Mouse (Mus musculus): ENCODE measurements around the gene Rps27. TPM values are rescaled to one million over a fixed set of nuclear protein-coding genes. Genes with fewer than 3 reads are reported as not detected.

The Rps27 gene
- total and polyA plus RNA-seq, 3 experiments = 2,476 to 6,504 TPM; not detected in 1

GRCm38 (mm10) chr3:90254419-90255193 is 41.2 kb upstream of the Rps27 start:
- Histone ChIP-seq H3K27me3 (ENCODE audit: control insufficient read depth in 1 of 2, insufficient read depth in 2 of 2, low read length in 2 of 2) (no peaks in the 10 kb centered on the region), H3K9me3 (replicated peaks; ENCODE audit: insufficient read depth, low read length) (no peaks in the 10 kb centered on the region), H3K27ac (ENCODE audit: control insufficient read depth, low read depth, low read length) (peak overlapping the region; percentile 51), H3K9ac (ENCODE audit: control insufficient read depth, low read depth, low read length, poor library complexity, severe bottlenecking) (peak overlapping the region; percentile 81), H3K79me2 (ENCODE audit: control insufficient read depth, insufficient read depth, low read length, poor library complexity) (peaks cover 22% of the 10 kb centered on the region), H3K4me3 (ENCODE audit: control insufficient read depth in 1 of 2, insufficient read depth in 1 of 2, low read depth in 2 of 2, low read length in 2 of 2) (peak overlapping the region; percentile 82 to 99), H3K36me3 (ENCODE audit: control insufficient read depth in 1 of 2, insufficient read depth in 2 of 2, low read length in 2 of 2) (peaks cover 5% of the 10 kb centered on the region in 2 experiments), H3K4me1 (ENCODE audit: control insufficient read depth in 1 of 2, insufficient read depth in 2 of 2, low read length in 2 of 2) (peaks cover 3 to 5% of the 10 kb centered on the region in 2 experiments; a peak in 3 of 4 replicates)
- TF ChIP-seq HCFC1 (IDR thresholded peaks at IDR 0.05; ENCODE audit: low read depth, low read length) (peak; percentile 65), MYB (IDR thresholded peaks at IDR 0.05; ENCODE audit: low read depth, low read length) (peak; percentile 1; the same call in 1 of the 2 replicates), UBTF (IDR thresholded peaks at IDR 0.05; ENCODE audit: borderline replicate concordance, insufficient read depth, low read depth, low read length) (no peak), USF2 (IDR thresholded peaks at IDR 0.05; ENCODE audit: borderline replicate concordance in 1 of 2, insufficient read depth in 1 of 2, low read depth in 1 of 2, low read length in 2 of 2) (no peak), MAFK (IDR thresholded peaks at IDR 0.05; ENCODE audit: borderline replicate concordance, low read depth, low read length) (no peak), ZMIZ1 (IDR thresholded peaks at IDR 0.05; ENCODE audit: low read depth, low read length) (peak; percentile 25; the same call in 1 of the 2 replicates), MXI1 (IDR thresholded peaks at IDR 0.05; ENCODE audit: low read depth, low read length) (0 out of 2 replicates have a peak, but pooled peaks have one; percentile 13), NELFE (IDR thresholded peaks at IDR 0.05; ENCODE audit: low read depth, low read length) (peak; percentile 21; the same call in 1 of the 2 replicates), SIN3A (IDR thresholded peaks at IDR 0.05; ENCODE audit: low read length) (peak; percentile 45), MAZ (IDR thresholded peaks at IDR 0.05; ENCODE audit: low read depth, low read length) (peak; percentile 46; the same call in 1 of the 2 replicates), TAL1 (IDR thresholded peaks at IDR 0.05; ENCODE audit: low read length) (no peak), E2F4 (IDR thresholded peaks at IDR 0.05; ENCODE audit: borderline replicate concordance, low read depth, low read length) (0 out of 2 replicates have a peak, but pooled peaks have one; percentile 38), ETS1 (IDR thresholded peaks at IDR 0.05; ENCODE audit: low read depth, low read length) (0 out of 2 replicates have a peak, but pooled peaks have one; percentile 27), ELF1 (IDR thresholded peaks at IDR 0.05; ENCODE audit: low read depth, low read length) (peak; percentile 28; the same call in 1 of the 2 replicates), RCOR1 (IDR thresholded peaks at IDR 0.05; ENCODE audit: low read depth, low read length) (peak; percentile 50; the same call in 1 of the 2 replicates), POLR2A (IDR thresholded peaks at IDR 0.05; ENCODE audit: control insufficient read depth in 1 of 2, insufficient read depth in 1 of 2, low read depth in 1 of 2, low read length in 2 of 2, poor library complexity in 1 of 2) (peak in 1 of 2 experiments; percentile 8; a peak in 1 of 4 replicates), USF1 (IDR thresholded peaks at IDR 0.05; ENCODE audit: low read depth, low read length) (no peak), KAT2A (conservative IDR thresholded peaks at IDR 0.05; ENCODE audit: low read depth, low read length) (0 out of 2 replicates have a peak, but pooled peaks have one; percentile 30), EP300 (IDR thresholded peaks at IDR 0.05; ENCODE audit: low read depth in 1 of 2, low read length in 2 of 2) (no peak), NRF1 (IDR thresholded peaks at IDR 0.05; ENCODE audit: insufficient read depth, low read depth, low read length, poor library complexity, severe bottlenecking) (no peak), TCF12 (IDR thresholded peaks at IDR 0.05; ENCODE audit: low read depth, low read length) (peak; percentile 22; the same call in 1 of the 2 replicates), CHD1 (IDR thresholded peaks at IDR 0.05; ENCODE audit: low read depth, low read length) (peak; percentile 84; the same call in 1 of the 2 replicates), MEF2A (IDR thresholded peaks at IDR 0.05; ENCODE audit: extremely low read depth, insufficient replicate concordance, low read depth, low read length, poor library complexity, severe bottlenecking) (no peak), SMC3 (IDR thresholded peaks at IDR 0.05; ENCODE audit: low read depth, low read length) (no peak), CTCF (IDR thresholded peaks at IDR 0.05 in 2 of 3, conservative IDR thresholded peaks at IDR 0.05 in 1 of 3; ENCODE audit: control insufficient read depth in 1 of 3, insufficient read depth in 1 of 3, low read depth in 2 of 3, low read length in 3 of 3, poor library complexity in 1 of 3, severe bottlenecking in 1 of 3) (peak in 1 of 3 experiments; percentile 29; a peak in 2 of 6 replicates), MAX (IDR thresholded peaks at IDR 0.05; ENCODE audit: low read length) (0 out of 2 replicates have a peak, but pooled peaks have one; percentile 36), POLR2AphosphoS2 (IDR thresholded peaks at IDR 0.05; ENCODE audit: low read length) (no peak)
- peak; percentile 78 for DNase-seq (ENCODE audit: low read depth, low spot score)

Measured in MEL (cell line).